Mouse (Mus musculus): Measurements from ENCODE around the gene Edem2. TPM values are rescaled to one million over a fixed set of nuclear protein-coding genes. Genes with fewer than 3 reads are reported as not detected.
"Not testable (repeated sequence)": the region's sequence is repeated elsewhere in the genome, so short reads cannot be mapped to it uniquely, and the experiment has no call there.

Gene Edem2
- polyA plus RNA-seq, 1 experiment from 2014 or later, result 39.0 TPM

DNA sequence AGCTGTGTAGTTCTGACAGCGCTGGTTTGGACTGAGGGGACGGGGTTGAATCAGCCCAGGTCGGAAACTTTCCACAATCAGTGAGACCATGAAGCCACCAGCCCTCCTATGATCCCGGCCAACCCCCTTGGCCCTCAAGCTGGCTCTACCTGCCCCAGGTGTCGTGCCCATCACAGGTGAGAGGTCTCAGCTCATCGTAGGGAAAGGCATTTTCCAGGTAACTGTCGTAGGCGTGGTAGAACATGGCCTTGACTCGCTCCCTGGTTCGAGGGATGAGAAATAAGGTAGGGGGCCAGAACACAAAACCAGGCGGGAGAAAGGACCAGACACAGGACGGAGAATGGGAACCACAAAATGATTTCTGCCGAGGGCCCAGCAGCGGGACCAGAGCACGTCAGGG, 533 bp downstream of the Edem2 start:
- Histone ChIP-seq H3K9ac (peak overlapping the region; percentile 79), H3K27me3 (no peaks in the 10 kb centered on the region), H3K4me1 (peaks cover 18% of the 10 kb centered on the region), H3K27ac (no peak overlapping the region), H3K36me3 (peaks cover 10% of the 10 kb centered on the region; the same call in 1 of the 2 replicates), H3K9me3 (replicated peaks) (no peaks in the 10 kb centered on the region), H3K4me2 (peak overlapping the region; percentile 78), H3K4me3 (replicated peaks) (peak overlapping the region; percentile 95)
- peak; percentile 10; the same call in 1 of the 2 replicates for ATAC-seq (replicated peaks; ENCODE audit: low FRiP score)
- 6% methylated on average over 15 of the region's 15 CpGs for WGBS

DNA sequence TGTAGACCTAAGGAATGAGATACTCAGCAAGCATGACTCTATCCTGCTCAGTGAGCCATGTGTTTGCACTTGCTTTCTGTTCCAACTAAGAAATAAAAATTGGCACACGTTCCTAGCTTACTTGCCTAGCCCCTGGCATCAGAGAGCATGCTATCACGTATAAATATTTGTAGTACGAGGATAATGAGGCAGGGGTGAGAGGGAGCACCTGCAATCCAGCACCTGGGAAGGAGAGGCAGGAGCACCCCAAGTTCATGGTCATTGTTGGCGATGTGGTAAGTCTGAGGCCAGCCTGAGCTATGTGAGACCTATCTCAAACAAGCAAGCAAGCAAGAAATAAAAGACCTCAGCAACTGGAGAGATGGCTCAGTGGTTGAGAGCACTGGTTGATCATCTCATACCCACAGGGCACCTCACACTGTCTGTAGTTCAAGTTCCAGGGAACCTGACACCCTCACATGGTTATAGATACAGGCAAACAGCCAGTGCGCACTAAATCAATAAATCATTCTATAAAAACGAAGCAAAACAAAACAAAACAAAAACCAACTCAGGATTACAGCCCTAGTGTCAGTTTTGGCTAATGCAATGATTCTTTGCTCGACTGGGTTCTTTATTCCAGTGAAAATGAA, 1.4 kb downstream of the Edem2 start:
- Histone ChIP-seq H3K36me3 (peaks cover 10% of the 10 kb centered on the region; the same call in 1 of the 2 replicates), H3K4me1 (peaks cover 18% of the 10 kb centered on the region), H3K4me3 (replicated peaks) (peak overlapping the region; percentile 95; the same call in 1 of the 2 replicates), H3K9ac (no peak overlapping the region), H3K27me3 (no peaks in the 10 kb centered on the region), H3K9me3 (replicated peaks) (no peaks in the 10 kb centered on the region), H3K27ac (no peak overlapping the region), H3K4me2 (peak overlapping the region; percentile 78)
- WGBS, result 57% methylated on average over 7 of the region's 7 CpGs
- no peak for ATAC-seq (replicated peaks; ENCODE audit: low FRiP score)

DNA sequence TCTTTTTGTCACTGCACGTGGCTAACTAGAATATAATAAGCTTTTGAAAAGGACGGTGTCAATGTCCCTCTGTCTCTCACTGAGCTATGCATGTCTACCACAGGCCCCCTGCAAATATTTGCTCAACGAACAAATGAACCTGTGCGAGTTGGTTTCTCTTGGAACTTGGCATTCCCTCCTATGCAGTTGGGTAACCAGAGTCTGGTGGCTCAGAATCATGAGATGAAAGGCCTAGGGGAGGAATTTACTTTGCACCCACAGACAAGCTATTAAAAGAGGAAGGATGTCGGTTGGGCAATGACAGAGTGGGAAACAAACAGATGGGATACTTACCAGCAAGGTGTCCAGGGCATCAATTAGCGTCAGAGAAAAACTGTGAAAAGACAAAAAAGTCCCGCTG, 3.0 kb downstream of the Edem2 start:
- no peak overlapping the region for H3K4me3 ChIP-seq (replicated peaks)
- whole genome bisulfite sequencing, result 85% methylated on average over 7 of the region's 7 CpGs
- no peak overlapping the region for H3K27ac ChIP-seq
- H3K9ac ChIP-seq, result no peak overlapping the region
- H3K27me3 ChIP-seq, result no peaks in the 10 kb centered on the region
- no peaks in the 10 kb centered on the region for H3K9me3 ChIP-seq (replicated peaks)
- peaks cover 18% of the 10 kb centered on the region for H3K4me1 ChIP-seq
- peaks cover 19% of the 10 kb centered on the region for H3K36me3 ChIP-seq
- ATAC-seq (replicated peaks; ENCODE audit: low FRiP score), result no peak
- H3K4me2 ChIP-seq, result no peak overlapping the region

DNA sequence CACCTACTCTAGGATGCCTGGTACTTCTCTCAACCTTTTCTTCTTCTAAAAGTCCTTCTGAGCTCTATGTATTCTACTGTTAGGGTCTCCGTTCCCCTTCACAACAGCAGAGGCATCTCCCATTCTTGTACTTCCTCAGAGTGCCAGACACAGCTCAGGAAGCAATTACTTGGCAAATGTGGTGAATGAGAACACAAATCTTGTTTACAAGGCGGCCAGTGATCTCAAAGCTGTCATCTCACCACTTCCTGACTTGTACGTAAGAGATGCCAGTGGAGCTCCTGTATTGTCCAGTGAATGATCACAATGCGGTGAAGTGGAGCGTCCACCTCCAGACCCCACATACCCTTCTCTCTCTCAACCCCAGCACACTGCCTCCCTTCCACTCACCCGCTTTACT, 4.7 kb downstream of the Edem2 start:
- H3K4me2 ChIP-seq, result no peak overlapping the region
- H3K27ac ChIP-seq, result no peak overlapping the region
- no peaks in the 10 kb centered on the region for H3K27me3 ChIP-seq
- no peak for ATAC-seq (replicated peaks; ENCODE audit: low FRiP score)
- H3K9ac ChIP-seq, result no peak overlapping the region
- WGBS, result 74% methylated on average over 6 of the region's 6 CpGs
- H3K4me3 ChIP-seq (replicated peaks), result no peak overlapping the region
- H3K9me3 ChIP-seq (replicated peaks), result no peaks in the 10 kb centered on the region
- H3K36me3 ChIP-seq, result peaks cover 20% of the 10 kb centered on the region
- peaks cover 15% of the 10 kb centered on the region for H3K4me1 ChIP-seq

DNA sequence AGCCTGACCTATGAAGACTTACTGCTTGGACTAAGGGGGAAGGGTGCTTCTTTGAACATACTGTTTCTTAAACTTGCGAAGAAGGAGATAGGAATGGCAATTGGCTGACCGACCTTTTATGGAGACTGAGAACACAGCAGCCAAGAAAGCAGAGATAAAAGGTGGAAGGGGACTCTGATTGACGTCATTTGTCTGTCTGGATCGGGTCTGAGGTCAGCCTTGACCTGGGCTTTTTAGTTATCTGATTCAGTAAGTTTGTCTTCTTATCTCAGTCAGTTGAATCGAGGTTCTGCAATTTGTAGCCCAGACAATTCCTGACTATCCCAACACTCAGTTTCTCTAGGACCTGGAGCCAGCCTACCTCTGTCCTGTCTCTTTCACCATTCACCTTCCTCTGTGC, 5.2 kb downstream of the Edem2 start:
- Histone ChIP-seq H3K4me2 (no peak overlapping the region), H3K4me1 (peaks cover 13% of the 10 kb centered on the region), H3K27ac (no peak overlapping the region), H3K27me3 (no peaks in the 10 kb centered on the region), H3K9me3 (replicated peaks) (no peaks in the 10 kb centered on the region), H3K36me3 (peaks cover 23% of the 10 kb centered on the region), H3K4me3 (replicated peaks) (no peak overlapping the region), H3K9ac (no peak overlapping the region)
- ATAC-seq (replicated peaks; ENCODE audit: low FRiP score), result no peak
- WGBS, result 70% methylated on average over 5 of the region's 5 CpGs

DNA sequence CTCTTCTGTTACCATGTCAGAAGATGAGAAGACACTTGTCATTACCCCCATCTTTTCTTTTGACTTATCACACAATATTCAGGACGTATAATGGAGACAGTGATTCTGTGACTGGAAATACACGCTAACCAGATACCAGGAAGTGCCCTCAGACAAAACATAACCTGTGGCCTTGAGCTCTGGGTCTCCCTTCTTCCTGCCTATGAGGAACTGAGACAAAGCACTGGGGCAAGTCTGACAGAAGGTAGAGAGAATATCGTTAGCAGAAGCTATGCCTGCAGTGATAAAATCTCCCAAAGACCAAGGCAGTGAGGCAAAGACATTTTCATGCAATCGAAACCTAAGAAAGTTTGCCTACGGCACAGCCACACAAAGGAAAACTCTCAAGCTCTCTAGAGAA, 8.7 kb downstream of the Edem2 start:
- H3K27me3 ChIP-seq, result no peaks in the 10 kb centered on the region
- H3K36me3 ChIP-seq, result peaks cover 42% of the 10 kb centered on the region
- H3K4me3 ChIP-seq (replicated peaks), result no peak overlapping the region
- no peak for ATAC-seq (replicated peaks; ENCODE audit: low FRiP score)
- WGBS, result 77% methylated on average over 5 of the region's 5 CpGs
- H3K27ac ChIP-seq, result no peak overlapping the region
- no peak overlapping the region for H3K9ac ChIP-seq
- no peaks in the 10 kb centered on the region for H3K9me3 ChIP-seq (replicated peaks)
- H3K4me1 ChIP-seq, result no peaks in the 10 kb centered on the region
- no peak overlapping the region for H3K4me2 ChIP-seq

DNA sequence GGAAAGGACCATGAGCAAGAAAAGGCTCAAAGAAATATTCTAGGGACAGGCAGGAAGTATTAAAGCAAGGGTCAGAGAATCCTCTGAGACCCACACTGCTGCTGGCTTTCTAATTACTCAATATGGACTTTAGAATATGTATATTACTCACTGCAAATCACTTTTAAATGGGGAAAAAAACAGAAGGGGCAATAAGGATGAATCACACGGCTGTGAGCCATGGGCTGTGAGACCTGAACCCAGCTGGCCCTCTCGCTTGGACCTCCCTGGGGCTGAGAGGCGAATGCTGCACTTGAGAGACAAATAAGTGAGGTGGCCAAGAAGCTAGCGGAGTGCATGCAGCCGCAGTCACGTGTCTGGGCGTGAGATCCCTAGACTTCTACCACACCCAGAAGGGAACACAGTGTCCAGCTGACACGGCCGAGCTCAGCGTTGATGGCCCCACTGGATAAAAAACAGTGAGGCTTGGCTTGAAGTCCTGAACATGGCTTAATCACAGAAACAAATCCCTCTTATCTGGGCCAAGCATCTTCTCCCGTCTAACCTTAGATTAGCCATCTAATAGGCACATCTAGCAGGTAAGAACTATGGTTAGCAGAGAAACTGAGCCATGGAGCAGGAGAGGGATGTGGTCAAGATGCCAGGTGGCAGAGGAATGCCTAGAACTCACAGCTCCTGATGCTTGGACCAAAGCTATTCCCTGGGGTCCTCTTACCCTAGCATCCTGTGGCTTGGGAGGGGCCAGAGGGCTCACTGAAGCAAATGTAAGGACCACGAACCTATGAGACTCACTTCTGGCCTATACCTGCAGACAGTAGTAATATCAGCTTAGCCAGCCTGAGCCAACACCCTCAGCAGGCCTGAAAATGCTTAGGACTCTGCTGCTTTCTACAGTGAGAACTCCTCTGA, 11.9 kb downstream of the Edem2 start:
- Histone ChIP-seq H3K4me3 (replicated peaks) (no peak overlapping the region), H3K9ac (no peak overlapping the region), H3K9me3 (replicated peaks) (no peaks in the 10 kb centered on the region), H3K27ac (no peak overlapping the region), H3K27me3 (no peaks in the 10 kb centered on the region), H3K4me1 (no peaks in the 10 kb centered on the region), H3K36me3 (peaks cover 49% of the 10 kb centered on the region), H3K4me2 (no peak overlapping the region)
- ATAC-seq (replicated peaks; ENCODE audit: low FRiP score), result no peak
- WGBS, result 83% methylated on average over 12 of the region's 12 CpGs

DNA sequence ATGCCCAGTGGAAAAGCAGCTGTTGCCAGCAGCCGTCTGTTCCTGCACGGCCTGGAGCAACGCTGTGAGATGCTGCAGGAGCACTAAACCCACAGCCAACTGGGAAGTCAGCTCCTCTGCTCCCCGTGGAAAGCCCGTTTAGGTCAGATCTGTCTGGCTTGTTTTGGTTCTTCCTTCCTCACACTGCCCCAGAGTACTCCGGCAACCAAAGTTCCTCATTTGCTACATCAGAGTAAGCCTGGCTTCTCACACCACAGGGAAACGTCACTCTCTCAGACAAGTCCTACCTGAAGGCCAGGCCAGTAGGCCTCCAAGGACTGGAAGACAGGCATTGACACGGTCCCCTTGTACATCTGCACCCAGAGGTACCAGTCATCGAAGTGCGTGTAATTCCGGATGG, 18.7 kb downstream of the Edem2 start:
- no peak overlapping the region for H3K9ac ChIP-seq
- peaks cover 63% of the 10 kb centered on the region for H3K36me3 ChIP-seq
- H3K27me3 ChIP-seq, result no peaks in the 10 kb centered on the region
- H3K9me3 ChIP-seq (replicated peaks), result no peaks in the 10 kb centered on the region
- 89% methylated on average over 11 of the region's 11 CpGs for WGBS
- H3K4me3 ChIP-seq (replicated peaks), result no peak overlapping the region
- H3K4me1 ChIP-seq, result no peaks in the 10 kb centered on the region
- no peak for ATAC-seq (replicated peaks; ENCODE audit: low FRiP score)
- no peak overlapping the region for H3K4me2 ChIP-seq
- H3K27ac ChIP-seq, result no peak overlapping the region

DNA sequence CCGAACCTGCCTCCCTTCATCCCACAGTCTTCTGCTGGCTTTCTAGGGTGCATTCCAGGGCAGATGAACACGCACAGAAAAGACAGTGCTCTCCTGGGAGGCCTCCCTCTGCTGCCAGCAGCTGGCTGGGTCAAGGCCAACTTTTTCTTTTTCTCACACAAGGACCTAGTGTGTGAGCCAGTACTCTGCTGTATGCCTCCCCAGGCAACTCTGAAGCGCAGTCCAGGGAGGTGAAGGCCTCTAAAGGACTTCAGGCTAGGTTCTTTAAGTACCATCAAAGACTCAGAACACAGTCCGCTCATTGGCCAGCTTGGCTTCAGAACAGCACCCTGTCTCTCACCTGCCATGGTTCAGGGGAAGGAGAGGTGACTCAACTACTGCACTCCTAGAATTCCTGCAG, 22.0 kb downstream of the Edem2 start:
- no peak overlapping the region for H3K27ac ChIP-seq
- no peaks in the 10 kb centered on the region for H3K4me1 ChIP-seq
- H3K9ac ChIP-seq, result no peak overlapping the region
- H3K4me2 ChIP-seq, result no peak overlapping the region
- H3K27me3 ChIP-seq, result no peaks in the 10 kb centered on the region
- WGBS, result 78% methylated on average over 4 of the region's 4 CpGs
- peaks cover 63% of the 10 kb centered on the region for H3K36me3 ChIP-seq
- ATAC-seq (replicated peaks; ENCODE audit: low FRiP score), result no peak
- H3K4me3 ChIP-seq (replicated peaks), result no peak overlapping the region
- no peaks in the 10 kb centered on the region for H3K9me3 ChIP-seq (replicated peaks)

DNA sequence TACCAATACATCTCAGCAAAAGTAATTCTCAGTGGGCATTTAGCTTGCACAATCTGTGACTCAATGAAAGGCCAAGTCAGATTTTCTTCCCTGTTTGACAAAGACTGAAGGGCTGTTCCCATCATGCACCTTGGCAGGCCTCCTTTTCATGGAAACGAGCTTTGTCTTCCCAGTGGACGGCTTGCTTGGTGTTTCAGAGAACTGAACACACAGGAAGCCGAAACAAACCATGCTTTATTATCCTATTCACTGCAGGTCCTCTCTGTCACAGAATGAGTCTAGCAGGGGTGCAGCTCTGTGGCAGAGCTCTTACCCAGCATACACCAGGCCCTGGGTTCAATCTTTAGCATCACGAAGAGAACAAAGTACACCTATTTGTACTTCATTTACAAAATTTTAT, 25.6 kb downstream of the Edem2 start:
- H3K4me2 ChIP-seq, result no peak overlapping the region
- no peak overlapping the region for H3K9ac ChIP-seq
- no peak overlapping the region for H3K27ac ChIP-seq
- H3K36me3 ChIP-seq, result peaks cover 47% of the 10 kb centered on the region
- 77% methylated on average over 4 of the region's 4 CpGs for WGBS
- no peak for ATAC-seq (replicated peaks; ENCODE audit: low FRiP score)
- H3K4me1 ChIP-seq, result no peaks in the 10 kb centered on the region
- H3K4me3 ChIP-seq (replicated peaks), result no peak overlapping the region
- no peaks in the 10 kb centered on the region for H3K27me3 ChIP-seq
- no peaks in the 10 kb centered on the region for H3K9me3 ChIP-seq (replicated peaks)

DNA sequence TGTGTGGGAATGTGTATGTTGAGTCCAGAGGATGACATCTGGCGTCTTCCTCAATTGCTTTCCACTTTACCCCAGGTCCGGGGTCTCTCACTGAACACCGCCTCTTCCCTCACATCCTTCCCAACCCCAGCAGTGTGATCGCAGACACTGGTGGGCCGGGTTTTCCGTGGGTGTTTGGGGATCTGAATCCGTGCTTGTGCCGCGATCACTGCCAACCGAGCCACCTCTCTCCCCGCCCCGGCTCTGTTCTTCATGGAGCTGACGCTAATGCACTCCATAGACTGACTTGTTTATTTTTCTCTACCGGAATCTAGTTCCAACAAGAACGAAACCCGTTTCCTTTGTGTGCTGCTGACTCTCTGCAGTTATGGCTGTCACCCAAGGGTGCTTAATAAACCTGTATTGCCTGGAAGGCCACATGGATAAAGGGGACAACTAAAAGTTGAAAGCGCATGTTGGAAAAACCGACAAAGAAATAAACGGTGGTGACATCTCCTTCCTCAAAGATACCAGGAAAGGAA, 27.8 kb downstream of the Edem2 start:
- Histone ChIP-seq H3K4me1 (no peaks in the 10 kb centered on the region), H3K9ac (no peak overlapping the region), H3K4me2 (no peak overlapping the region), H3K27me3 (no peaks in the 10 kb centered on the region), H3K36me3 (peaks cover 36% of the 10 kb centered on the region), H3K4me3 (replicated peaks) (no peak overlapping the region), H3K9me3 (replicated peaks) (no peaks in the 10 kb centered on the region), H3K27ac (no peak overlapping the region)
- ATAC-seq (replicated peaks; ENCODE audit: low FRiP score), result no peak
- WGBS, result 90% methylated on average over 19 of the region's 19 CpGs

DNA sequence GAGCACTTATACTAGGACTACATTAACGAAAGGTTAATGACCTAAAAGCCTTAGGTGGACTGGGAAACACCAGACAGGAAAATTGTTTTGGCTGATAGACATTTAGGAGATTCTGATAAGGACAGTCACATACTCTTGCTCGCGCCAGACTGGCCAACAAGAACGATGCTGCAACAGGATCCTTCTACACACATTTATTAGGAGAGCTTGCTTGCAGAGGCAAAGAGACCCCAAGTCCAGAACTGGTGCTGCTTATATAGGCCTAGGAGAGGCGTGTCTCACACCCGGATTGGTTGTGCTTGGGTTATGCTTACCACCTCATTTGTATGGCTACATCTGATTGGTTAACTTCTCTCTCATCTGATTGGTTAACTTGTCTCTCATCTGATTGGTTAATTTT, 30.8 kb downstream of the Edem2 start:
- WGBS, result 89% methylated on average over 6 of the region's 6 CpGs
- H3K9me3 ChIP-seq (replicated peaks); H3K4me2 ChIP-seq; H3K9ac ChIP-seq; H3K4me1 ChIP-seq; H3K27me3 ChIP-seq; H3K27ac ChIP-seq; ATAC-seq (replicated peaks; ENCODE audit: low FRiP score); H3K4me3 ChIP-seq (replicated peaks): not testable (repeated sequence)
- peaks cover 15% of the 10 kb centered on the region for H3K36me3 ChIP-seq

All from kidney, embryonic 15.5 days (tissue).